Mouse (Mus musculus) gastrocnemius, postnatal 4 days (tissue): ENCODE data around the gene Syngr4. TPM values are rescaled to one million over a fixed set of nuclear protein-coding genes. Genes with fewer than 3 reads are reported as not detected.
"Not testable (repeated sequence)": the region's sequence is repeated elsewhere in the genome, so short reads cannot be mapped to it uniquely, and the experiment has no call there.

Source experiments
- DNase-seq, 2 experiments: peaks; one replicate each; pipeline ENCODE4 v3.0.0; 2021 to 2022; ENCODE audit warnings: low spot score in 2 of 2, mixed read lengths in 2 of 2
- long read RNA-seq, 2 experiments: library from polyadenylated mRNA; stranded (forward); transcript quantifications; one replicate each; pipeline ENCODE4 v2.0.0; 2021
- total RNA-seq, 2 experiments: library from RNA; stranded (reverse); gene quantifications; 2 replicates each; pipeline ENCODE4 v1.2.3; 2021

The Syngr4 gene
- under 1 TPM; 0.39 to 0.75 TPM for total RNA-seq
- long read RNA-seq, experiment 1, partial matches to known transcripts, result 0 of 3 reads
- long read RNA-seq, experiment 1, other reads (novel, unspliced or antisense), result 2 of 3 reads
- long read RNA-seq, experiment 2, result 0 reads

GRCm38 (mm10) chr7:45896517-45897257, at the start of gene Syngr4, which contains the start of gene Tmem143:
TSS of gene Syngr4 (minus strand) at chr7:45896714.
TSS of gene Tmem143 (plus strand) at chr7:45896941.
- peak; percentile 95 to 96 for DNase-seq

GRCm38 (mm10) chr7:45943280-45943679, 46.8 kb upstream of the Syngr4 start:
- DNase-seq, result not testable (repeated sequence)

DNA sequence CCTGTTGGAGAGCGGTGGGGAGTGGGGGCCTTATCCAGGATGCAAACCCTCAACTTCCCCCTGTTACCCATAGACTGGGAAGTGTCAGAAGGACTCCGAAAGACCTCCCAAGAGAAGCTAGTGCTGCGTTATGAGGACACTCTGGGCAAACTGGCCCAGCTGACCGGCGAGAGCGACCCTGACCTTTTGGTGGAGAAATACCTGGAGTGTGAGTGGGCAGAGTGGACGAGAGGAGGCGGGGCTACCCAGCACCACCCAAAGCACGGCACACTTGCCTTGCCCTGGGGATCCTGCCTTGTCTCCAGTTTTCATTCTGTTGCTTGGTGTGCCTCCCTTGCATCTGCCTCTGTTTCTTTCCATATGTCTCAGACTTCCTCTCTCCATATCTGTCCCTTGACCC, 45.5 kb upstream of the Syngr4 start:
- no peak for DNase-seq

DNA sequence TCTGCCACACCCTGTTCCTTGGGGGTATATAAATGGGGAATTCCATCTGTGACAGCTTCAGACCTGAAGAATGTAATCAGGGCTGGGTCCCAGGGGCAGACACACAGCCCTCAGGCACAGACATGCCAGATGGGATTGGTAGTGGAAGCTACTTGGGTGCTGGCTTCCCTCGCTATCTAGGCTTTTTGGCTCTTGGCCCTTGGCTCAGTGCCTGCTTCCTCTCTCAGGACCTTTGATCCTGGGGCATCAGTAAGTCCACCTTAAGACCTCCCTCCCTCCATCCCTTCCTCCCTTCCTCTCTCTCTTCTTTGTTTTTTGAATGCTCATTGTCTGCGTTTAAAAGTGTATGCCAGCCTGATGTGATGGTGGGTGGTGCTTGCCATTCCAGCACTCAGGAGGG, 43.3 kb upstream of the Syngr4 start:
- no peak for DNase-seq

DNA sequence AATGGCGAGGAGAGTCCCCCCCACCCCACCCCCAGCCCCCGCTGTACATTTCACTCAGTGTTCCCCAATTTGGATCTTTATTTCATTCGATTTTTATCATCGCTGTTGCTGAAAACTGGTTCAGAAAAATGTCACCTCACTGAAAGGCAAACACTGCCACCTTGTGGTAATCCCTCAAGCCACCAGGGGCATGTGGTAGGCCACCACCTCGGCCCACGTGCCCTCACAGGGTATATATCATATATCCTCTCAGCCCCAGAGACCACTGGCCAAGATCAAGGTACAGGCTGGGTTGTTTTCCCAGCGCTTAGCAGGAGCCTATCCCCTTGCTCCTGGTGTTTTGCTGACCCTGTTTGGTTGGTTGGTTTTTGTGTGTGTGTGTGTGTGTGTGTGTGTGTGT, 38.6 kb upstream of the Syngr4 start:
- peak in 1 of 2 experiments; percentile 69 for DNase-seq

- DNase-seq, result not testable (repeated sequence)
These were observed 37.3 kb upstream of the Syngr4 start for GRCm38 (mm10) chr7:45933766-45934165.

DNA sequence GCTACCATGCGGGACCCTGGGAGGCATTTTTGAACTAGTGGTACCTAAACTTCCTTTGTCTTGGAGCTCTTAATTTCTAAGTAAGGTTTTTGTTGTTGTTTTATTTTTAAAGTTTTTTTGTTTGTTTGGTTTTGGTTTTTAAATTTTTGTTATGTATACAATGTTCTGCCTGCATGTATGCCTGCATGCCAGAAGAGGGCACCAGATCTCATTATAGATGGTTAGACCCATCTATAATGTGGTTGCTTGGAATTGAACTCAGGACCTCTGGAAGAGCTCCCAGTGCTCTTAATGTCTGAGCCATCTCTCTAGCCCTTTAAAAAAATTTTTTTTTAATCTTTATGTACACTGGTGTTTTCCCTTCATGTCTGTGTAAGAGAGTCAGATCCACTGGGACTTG, 33.2 kb upstream of the Syngr4 start:
- no peak for DNase-seq

DNA sequence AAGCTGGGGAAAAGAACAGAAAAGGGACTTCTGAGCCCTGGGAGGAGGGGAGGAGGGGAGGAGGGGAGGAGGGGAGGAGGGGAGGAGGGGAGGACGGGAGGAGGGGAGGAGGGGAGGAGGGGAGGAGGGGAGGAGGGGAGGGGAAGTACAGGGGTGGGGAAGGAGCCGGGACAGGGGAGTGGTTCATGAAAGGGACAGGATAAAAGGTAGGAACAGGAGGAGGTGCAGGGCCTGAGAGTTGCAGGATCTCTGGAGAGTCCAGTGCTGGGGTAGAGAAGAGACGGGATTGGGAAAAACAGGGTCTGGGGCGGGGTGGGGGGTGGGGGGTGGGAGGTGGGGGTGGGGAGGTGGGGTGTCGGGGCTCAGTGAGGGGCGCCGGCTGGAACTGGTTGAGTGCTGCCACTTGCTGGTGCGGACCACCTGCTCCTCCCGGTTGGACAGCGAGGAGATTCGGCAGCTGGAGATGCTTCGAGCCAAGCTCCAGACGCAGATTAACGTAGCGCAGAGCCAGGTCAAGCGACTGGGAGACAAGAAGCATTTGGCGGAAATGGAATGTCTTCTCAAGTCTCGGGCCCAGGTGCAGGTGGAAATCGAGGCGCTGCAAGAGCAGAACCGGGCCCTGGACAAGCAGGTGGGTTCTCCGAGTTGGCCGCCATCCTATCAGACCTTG, 32.2 kb upstream of the Syngr4 start:
- peak in 1 of 2 experiments; percentile 37 for DNase-seq

DNA sequence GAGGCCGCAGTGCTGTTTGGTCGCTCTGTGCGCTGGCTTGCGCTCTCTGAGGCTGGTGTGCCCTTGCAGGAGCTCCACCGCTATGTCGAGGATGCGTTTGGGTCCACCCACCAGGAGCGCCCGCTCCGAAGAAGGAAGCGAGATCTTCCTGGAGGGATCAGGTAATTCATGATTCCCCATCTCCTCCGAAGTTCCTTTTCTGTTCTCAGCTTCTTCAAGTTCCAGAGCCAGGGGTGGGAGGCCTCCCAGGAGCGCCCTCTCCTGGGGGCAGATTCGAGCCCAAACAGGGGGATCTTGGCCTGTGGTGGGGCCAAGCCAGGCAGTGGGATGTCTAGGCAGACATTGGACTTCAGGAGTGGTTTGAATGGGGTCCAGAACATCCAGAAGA, 27.9 kb upstream of the Syngr4 start:
- no peak for DNase-seq

DNA sequence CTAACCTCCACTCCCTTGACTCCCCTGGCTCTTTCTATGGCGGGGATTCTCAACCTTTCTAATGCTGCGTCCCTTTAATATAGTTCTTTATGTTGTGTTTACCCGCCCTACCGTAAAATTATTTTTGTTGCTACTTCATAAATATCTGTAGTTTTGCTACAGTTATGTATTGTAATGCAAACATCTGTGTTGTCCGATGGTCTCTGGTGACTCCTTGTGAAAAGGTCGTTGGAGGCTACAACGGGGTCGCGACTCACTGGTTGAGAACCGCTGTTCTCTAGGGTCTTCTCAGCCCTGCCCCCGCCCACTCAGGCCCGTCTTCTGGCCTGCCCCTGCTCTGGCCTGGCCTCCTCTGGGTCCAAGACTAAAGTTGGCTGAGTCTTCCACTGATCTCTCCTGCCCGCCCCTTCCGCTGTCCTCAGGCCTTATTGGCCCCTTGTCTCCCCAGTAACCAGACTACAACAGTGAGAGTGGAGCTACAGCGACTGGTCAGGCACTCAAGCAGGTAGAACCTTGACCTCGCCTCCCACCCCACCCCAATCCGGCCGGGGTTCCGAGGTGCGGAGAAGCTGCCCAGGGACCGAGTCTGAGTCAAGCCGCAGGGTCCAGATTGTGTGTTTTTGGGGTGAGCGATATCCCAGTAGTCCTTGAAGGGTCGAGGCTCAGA, 27.4 kb upstream of the Syngr4 start, which contains the start of gene Ccdc114:
Gene Ccdc114, plus strand, starts transcription at position 311 of the 667 bp plus-strand sequence.
- DNase-seq, result peak; percentile 63 to 82

DNA sequence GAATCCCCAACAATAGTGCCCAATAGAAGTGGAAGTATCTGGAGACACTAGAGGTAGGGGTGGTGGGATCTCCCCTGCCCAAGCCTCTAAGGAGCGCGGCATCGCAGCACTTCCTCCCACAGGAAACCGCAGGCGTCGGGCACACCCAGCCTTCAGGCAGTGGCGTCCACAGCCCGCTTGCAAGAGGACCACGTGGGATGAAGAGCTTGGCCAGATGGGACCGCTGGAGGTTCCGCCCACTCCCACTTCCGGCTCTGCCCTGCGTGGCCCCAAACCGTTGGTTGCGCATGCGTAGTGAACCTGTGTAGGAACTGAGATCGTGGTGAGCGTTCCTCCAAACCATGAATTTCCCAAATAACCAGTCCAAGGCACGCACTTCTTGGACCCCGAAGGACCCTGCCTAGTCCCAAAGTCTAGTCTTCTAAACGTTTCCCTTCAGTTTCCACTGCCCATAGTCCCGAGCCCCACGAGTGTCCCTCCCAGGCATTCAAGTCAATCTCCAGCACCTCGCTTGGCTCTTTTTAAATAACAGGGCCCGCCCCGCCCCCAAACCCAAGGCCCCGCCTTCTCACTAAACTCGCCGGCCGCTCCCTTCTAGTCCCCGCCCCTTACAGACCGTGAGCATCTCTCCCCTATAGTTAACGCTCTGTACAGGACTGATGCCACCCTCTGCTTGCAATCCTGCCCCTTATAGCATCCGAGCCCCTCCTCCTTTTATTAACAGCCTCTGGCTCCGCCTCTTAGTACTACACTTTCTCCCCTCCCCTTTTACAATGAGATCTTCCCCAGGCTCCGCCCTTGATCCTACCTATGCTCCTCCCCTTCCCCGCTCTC, 26.6 kb upstream of the Syngr4 start:
- DNase-seq, result peak; percentile 86 to 95

- DNase-seq, result no peak
These were observed 25.6 kb upstream of the Syngr4 start for GRCm38 (mm10) chr7:45921950-45922600.

DNA sequence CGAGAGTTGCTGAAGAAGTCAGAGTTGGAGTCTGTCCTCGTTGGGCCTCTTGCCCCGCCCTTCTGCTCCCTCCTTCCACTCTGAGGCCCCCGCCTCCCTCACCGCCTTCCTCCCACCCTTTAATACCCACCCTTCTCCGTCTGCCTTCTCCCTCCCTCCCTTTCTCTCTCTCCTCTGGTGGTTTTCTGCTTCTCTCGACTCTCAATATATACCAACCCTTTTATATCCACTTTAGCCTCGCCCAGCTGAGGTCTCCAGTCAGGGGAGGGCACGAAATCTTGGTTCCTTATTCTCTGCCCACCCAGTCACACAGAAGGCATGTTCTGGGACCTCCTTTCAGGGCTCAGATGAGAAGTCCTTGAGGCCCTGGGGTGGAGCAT, 24.7 kb upstream of the Syngr4 start, which contains the start of gene Emp3:
Gene Emp3, minus strand, starts transcription at position 163 of the 380 bp plus-strand sequence.
- DNase-seq, result peak in 1 of 2 experiments; percentile 80

GRCm38 (mm10) chr7:45920583-45921241, 24.2 kb upstream of the Syngr4 start:
- peak in 1 of 2 experiments; percentile 51 for DNase-seq

DNA sequence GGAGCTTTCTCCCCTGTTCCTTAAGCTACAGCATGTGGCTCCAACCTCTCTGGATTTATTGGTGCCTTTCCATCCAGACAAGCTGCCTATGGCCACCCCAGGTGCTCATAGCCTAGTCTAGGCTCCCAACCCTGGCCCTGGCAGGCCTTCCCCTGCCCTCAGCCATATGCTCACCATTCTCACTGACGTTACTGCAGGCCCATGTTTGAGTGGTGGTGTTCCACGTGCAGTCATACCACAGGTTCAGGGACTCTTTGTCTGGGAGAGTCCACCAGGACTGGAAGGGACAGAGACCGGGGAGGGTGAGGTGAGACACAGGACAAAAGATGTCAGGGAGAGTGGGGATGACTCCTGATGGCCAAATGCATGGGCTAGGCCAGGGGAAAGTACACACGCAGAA, 23.2 kb upstream of the Syngr4 start:
- no peak for DNase-seq

GRCm38 (mm10) chr7:45919083-45919671, 22.7 kb upstream of the Syngr4 start:
- DNase-seq, result peak in 1 of 2 experiments; percentile 38

DNA sequence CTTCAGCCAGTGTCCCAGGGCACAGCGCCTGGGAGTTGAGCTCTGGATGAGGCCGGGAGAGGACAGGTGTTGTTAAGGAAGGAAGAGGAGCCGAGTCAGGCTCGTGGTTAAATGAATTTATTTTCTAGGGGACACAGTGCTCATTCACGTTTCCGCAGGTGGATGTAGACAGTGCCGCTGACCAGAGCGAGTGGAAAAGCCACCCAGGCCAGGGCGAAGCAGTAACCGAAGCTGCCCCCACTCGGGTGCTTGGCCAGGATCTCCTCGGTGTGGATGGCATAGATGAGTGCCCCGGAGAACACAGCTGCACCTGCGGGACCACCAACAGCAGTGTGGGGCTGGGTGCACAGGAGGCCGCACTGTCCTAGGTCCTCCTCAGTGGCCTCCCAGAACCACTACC, 21.4 kb upstream of the Syngr4 start:
- no peak for DNase-seq

DNA sequence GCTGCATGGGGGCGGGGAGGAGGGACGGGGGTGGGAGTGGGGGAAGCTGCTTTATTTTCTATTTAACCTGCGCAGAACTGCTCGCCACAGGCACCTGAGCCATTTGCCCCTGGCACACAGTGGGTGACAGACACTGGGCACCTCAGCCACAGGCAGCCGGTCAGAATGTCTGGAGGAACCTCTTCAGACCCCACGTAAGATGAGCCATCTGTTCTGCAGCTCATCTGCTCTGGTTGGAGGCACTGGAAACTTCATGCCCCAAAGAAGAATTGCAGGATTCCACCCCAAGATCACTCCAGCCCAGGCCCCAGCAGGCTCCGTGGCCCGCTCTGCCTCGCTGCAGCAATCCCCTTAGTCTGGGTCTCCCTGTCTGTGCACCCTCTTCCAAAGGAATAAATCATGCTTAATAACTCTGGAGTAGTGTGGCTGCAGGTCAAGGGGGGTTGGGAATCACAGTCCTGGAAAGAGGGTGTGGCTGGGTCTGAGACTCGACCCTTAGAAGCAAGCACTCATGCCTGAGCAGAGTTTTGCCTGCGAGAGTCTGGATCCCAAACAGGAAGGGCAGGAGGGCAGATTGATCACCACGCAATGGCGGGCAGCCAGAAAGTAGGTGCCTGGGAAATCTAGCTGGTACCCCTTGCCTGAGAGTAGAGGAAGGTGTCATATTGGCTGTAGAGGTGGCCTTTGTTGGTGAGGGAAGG, 20.6 kb upstream of the Syngr4 start:
- DNase-seq, result peak in 1 of 2 experiments; percentile 33
